22 mouse cellular contexts compared by ENCODE assay signal in genomic region chr5:96554940-96555679, GRCm38 (mm10).
DNase-seq lines count a peak whose midpoint lies in the region; ATAC-seq and TF ChIP-seq lines count a peak whose summit lies in the region.
"Had no signal": no experiment of that assay in that cellular context is flagged by ENCODE, and none has a peak within 500 bp of the region (broad histone marks: within the 10 kb centered on the region; RNA-seq: fewer than 3 reads in every experiment).

No protein-coding gene starts in this region.

- H3K36me3 ChIP-seq in kidney, postnatal 0 days (ENCODE audit: insufficient read depth, low read length), result no peaks in the 10 kb centered on the region
- H3K36me3 ChIP-seq: intestine, embryonic 15.5 days; lung, embryonic 15.5 days; midbrain, embryonic 15.5 days had no signal

- H3K4me3 ChIP-seq in kidney, postnatal 0 days (replicated peaks; ENCODE audit: low read depth, low read length), result no peak overlapping the region
- H3K4me3 ChIP-seq: embryonic facial prominence, embryonic 13.5 days; heart, embryonic 12.5 days; intestine, embryonic 15.5 days; lung, embryonic 15.5 days; midbrain, embryonic 15.5 days; myocyte had no signal

- 0 out of 2 replicates have a peak, but pooled peaks cover 7% of the 10 kb centered on the region for H3K4me1 ChIP-seq in kidney, postnatal 0 days (replicated peaks; ENCODE audit: insufficient read depth, low read length)
- H3K4me1 ChIP-seq: intestine, embryonic 15.5 days had no signal

- no peak for TF ChIP-seq POLR2A in brain, embryonic 14.5 days (IDR thresholded peaks at IDR 0.05; ENCODE audit: borderline replicate concordance, extremely low read depth, insufficient read depth, insufficient read length, poor library complexity, severe bottlenecking)

- no peak for TF ChIP-seq CTCF in brain, embryonic 14.5 days (IDR thresholded peaks at IDR 0.05; ENCODE audit: borderline replicate concordance, extremely low read depth, insufficient read depth, insufficient read length)
- TF ChIP-seq CTCF in kidney, postnatal 0 days (IDR thresholded peaks at IDR 0.05; ENCODE audit: low read depth), result no peak

- no peaks in the 10 kb centered on the region for H3K27me3 ChIP-seq in kidney, postnatal 0 days (ENCODE audit: insufficient read depth, low read length)
- H3K27me3 ChIP-seq: embryonic facial prominence, embryonic 13.5 days; heart, embryonic 12.5 days; intestine, embryonic 15.5 days; lung, embryonic 15.5 days; midbrain, embryonic 15.5 days; Patski had no signal

- no peak overlapping the region for H3K27ac ChIP-seq in kidney, postnatal 0 days
- H3K27ac ChIP-seq: embryonic facial prominence, embryonic 13.5 days; hindbrain, embryonic 14.5 days; intestine, embryonic 15.5 days; liver, embryonic 14.5 days; lung, embryonic 15.5 days; midbrain, embryonic 15.5 days had no signal

- intact Hi-C loops in heart, postnatal 25 days (cut with DNase I), result no loop called here

- no peak overlapping the region for H3K9ac ChIP-seq in kidney, postnatal 0 days (ENCODE audit: low read depth, low read length)
- H3K9ac ChIP-seq: embryonic facial prominence, embryonic 13.5 days; heart, embryonic 12.5 days; hindbrain, embryonic 14.5 days; intestine, embryonic 15.5 days; liver, embryonic 14.5 days; lung, embryonic 15.5 days; midbrain, embryonic 15.5 days had no signal

- peak; percentile 40; the same call in 1 of the 2 replicates for ATAC-seq in kidney, postnatal 0 days (replicated peaks; ENCODE audit: low FRiP score, low read depth)
- ATAC-seq: CD4-positive, CD25-positive, alpha-beta regulatory T cell, adult 4 months; intestine, embryonic 15.5 days; midbrain, embryonic 15.5 days; Patski had no signal

- H3K9me3 ChIP-seq in kidney, postnatal 0 days (replicated peaks; ENCODE audit: low read length), result no peaks in the 10 kb centered on the region
- H3K9me3 ChIP-seq: embryonic facial prominence, embryonic 13.5 days; heart, embryonic 12.5 days; intestine, embryonic 15.5 days; lung, embryonic 15.5 days; midbrain, embryonic 15.5 days had no signal

- DNase-seq in adrenal gland, postnatal 14 days, result peak; percentile 22
- no peak for DNase-seq in adrenal gland, adult 2 months
- DNase-seq in heart, adult 11 months, result peak; percentile 81
- no peak for DNase-seq in heart, postnatal 25 days (ENCODE audit: low spot score)
- DNase-seq in brain, embryonic 14.5 days (ENCODE audit: low read depth), result peak; percentile 5
- DNase-seq in kidney, postnatal 0 days (ENCODE audit: low spot score), result peak; percentile 17
- no peak for DNase-seq in spleen, adult 18-20 months
- DNase-seq: cerebellum, adult 2 months; heart, postnatal 14 days; retina, postnatal 1 day; right cerebral cortex, postnatal 4 days; thymus, postnatal 14 days had no signal

- 54% methylated on average over 12 of the region's 12 CpGs for WGBS in kidney, postnatal 0 days

- no peak overlapping the region for H3K4me2 ChIP-seq in kidney, postnatal 0 days (ENCODE audit: low read length)
- H3K4me2 ChIP-seq: embryonic facial prominence, embryonic 13.5 days; heart, embryonic 12.5 days; hindbrain, embryonic 14.5 days; intestine, embryonic 15.5 days; lung, embryonic 15.5 days; midbrain, embryonic 15.5 days had no signal

Comparison
In these comparisons a context has a peak if more than half of its experiments do, and no peak if none do; other contexts are left out.
1. DNase-seq: peak in adrenal gland, postnatal 14 days (single experiment), heart, adult 11 months (single experiment), brain, embryonic 14.5 days (single experiment) and kidney, postnatal 0 days (single experiment); none in adrenal gland, adult 2 months (single experiment), heart, postnatal 25 days (single experiment) and spleen, adult 18-20 months (0 of 2).